Mouse (Mus musculus): ENCODE results near the gene Adcy9. TPM values are rescaled to one million over a fixed set of nuclear protein-coding genes. Genes with fewer than 3 reads are reported as not detected.

Gene Adcy9
- 10 to 100 TPM; 22.3 to 22.7 TPM for total RNA-seq (2021)
- long read RNA-seq, experiment 1, full-length matches to known transcripts, result 3 of 10 reads
- long read RNA-seq, experiment 1, partial matches to known transcripts, result 2 of 10 reads
- long read RNA-seq, experiment 1, other reads (novel, unspliced or antisense), result 5 of 10 reads
- long read RNA-seq, experiment 2, full-length matches to known transcripts, result 5 of 12 reads
- long read RNA-seq, experiment 2, partial matches to known transcripts, result 4 of 12 reads
- long read RNA-seq, experiment 2, other reads (novel, unspliced or antisense), result 3 of 12 reads

GRCm38 (mm10) chr16:4420298-4421054 lies at the start of gene Adcy9:
TSS of gene Adcy9 (minus strand) at chr16:4420498.
- intact Hi-C loops (cut with DNase I; ENCODE audit: low total_unique reads), result loop anchor here (5.0 kb wide), 2 partner anchors 47 to 103 kb away; no protein-coding TSS in a partner anchor
- DNase-seq, result peak; percentile 91

- DNase-seq, result no peak
- intact Hi-C loops (cut with DNase I; ENCODE audit: low total_unique reads), result loop anchor here (5.0 kb wide), 1 partner anchor 47 kb away; the partner anchor contains the start of gene Adcy9
These were observed 49.5 kb upstream of the Adcy9 start for GRCm38 (mm10) chr16:4469599-4470352.

- intact Hi-C loops (cut with DNase I; ENCODE audit: low total_unique reads), result loop anchor here (5.0 kb wide), 2 partner anchors 42 to 157 kb away; partner anchors contain the start of gene Adcy9
- DNase-seq, result no peak
These were observed 44.3 kb upstream of the Adcy9 start for GRCm38 (mm10) chr16:4464529-4465089.

- no peak for DNase-seq
- intact Hi-C loops (cut with DNase I; ENCODE audit: low total_unique reads), result no loop called here
These were observed 37.6 kb upstream of the Adcy9 start for GRCm38 (mm10) chr16:4457927-4458326.

- intact Hi-C loops (cut with DNase I; ENCODE audit: low total_unique reads), result no loop called here
- no peak for DNase-seq
These were observed 36.1 kb upstream of the Adcy9 start for GRCm38 (mm10) chr16:4456391-4456790.

GRCm38 (mm10) chr16:4455693-4456092 lies 35.4 kb upstream of the Adcy9 start:
- DNase-seq, result no peak

GRCm38 (mm10) chr16:4454563-4454962 lies 34.3 kb upstream of the Adcy9 start:
- DNase-seq, result no peak
- intact Hi-C loops (cut with DNase I; ENCODE audit: low total_unique reads), result no loop called here

More at GRCm38 (mm10) chr16:4455693-4456092, 35.4 kb upstream of the Adcy9 start:
- intact Hi-C loops (cut with DNase I; ENCODE audit: low total_unique reads), result no loop called here

GRCm38 (mm10) chr16:4449418-4449817 lies 29.1 kb upstream of the Adcy9 start:
- DNase-seq, result no peak
- intact Hi-C loops (cut with DNase I; ENCODE audit: low total_unique reads), result no loop called here

GRCm38 (mm10) chr16:4448235-4448634 lies 27.9 kb upstream of the Adcy9 start:
- intact Hi-C loops (cut with DNase I; ENCODE audit: low total_unique reads), result no loop called here

GRCm38 (mm10) chr16:4446395-4446794 lies 26.1 kb upstream of the Adcy9 start:
- no peak for DNase-seq
- intact Hi-C loops (cut with DNase I; ENCODE audit: low total_unique reads), result no loop called here

More at GRCm38 (mm10) chr16:4448235-4448634, 27.9 kb upstream of the Adcy9 start:
- DNase-seq, result peak; percentile 7

- intact Hi-C loops (cut with DNase I; ENCODE audit: low total_unique reads), result no loop called here
- no peak for DNase-seq
These were observed 24.1 kb upstream of the Adcy9 start for GRCm38 (mm10) chr16:4444378-4444777.

GRCm38 (mm10) chr16:4439302-4440066 lies 19.2 kb upstream of the Adcy9 start:
- DNase-seq, result no peak
- intact Hi-C loops (cut with DNase I; ENCODE audit: low total_unique reads), result no loop called here

- DNase-seq, result no peak
- intact Hi-C loops (cut with DNase I; ENCODE audit: low total_unique reads), result no loop called here
These were observed 16.4 kb upstream of the Adcy9 start for GRCm38 (mm10) chr16:4436738-4437137.

- DNase-seq, result no peak
- intact Hi-C loops (cut with DNase I; ENCODE audit: low total_unique reads), result no loop called here
These were observed 15.1 kb upstream of the Adcy9 start for GRCm38 (mm10) chr16:4435371-4435770.

GRCm38 (mm10) chr16:4431841-4432240 lies 11.5 kb upstream of the Adcy9 start:
- intact Hi-C loops (cut with DNase I; ENCODE audit: low total_unique reads), result no loop called here
- DNase-seq, result no peak

- intact Hi-C loops (cut with DNase I; ENCODE audit: low total_unique reads), result no loop called here
- DNase-seq, result no peak
These were observed 10.7 kb upstream of the Adcy9 start for GRCm38 (mm10) chr16:4431013-4431412.

GRCm38 (mm10) chr16:4430232-4430631 lies 9.9 kb upstream of the Adcy9 start:
- no peak for DNase-seq
- intact Hi-C loops (cut with DNase I; ENCODE audit: low total_unique reads), result no loop called here

- DNase-seq, result no peak
- intact Hi-C loops (cut with DNase I; ENCODE audit: low total_unique reads), result no loop called here
These were observed 5.4 kb upstream of the Adcy9 start for GRCm38 (mm10) chr16:4425658-4426234.

- DNase-seq, result no peak
- intact Hi-C loops (cut with DNase I; ENCODE audit: low total_unique reads), result loop anchor here (5.0 kb wide), 2 partner anchors 44 to 106 kb away; no protein-coding TSS in a partner anchor
These were observed 3.3 kb upstream of the Adcy9 start for GRCm38 (mm10) chr16:4423613-4424012.

All from gastrocnemius, postnatal 14 days (tissue).